Mouse (Mus musculus) myocyte (in vitro differentiated cells): Measurements from ENCODE around the gene Abcc6.

Experiments used
- CEBPB ChIP-seq: IDR thresholded peaks from 2 replicates; pipeline ENCODE4 v1.6.1; 2011; ENCODE audit warnings: mild to moderate bottlenecking, moderate library complexity; ENCODE audit not compliant: poor library complexity, insufficient read depth, severe bottlenecking
- E2F4 ChIP-seq: IDR thresholded peaks from one replicate; pipeline ENCODE4 v1.6.1; 2011; ENCODE audit warnings: mild to moderate bottlenecking, control low read depth, moderate library complexity; ENCODE audit not compliant: insufficient read depth
- POLR2A ChIP-seq: IDR thresholded peaks from one replicate; pipeline ENCODE4 v1.6.1; 2011; ENCODE audit warnings: low read depth, mild to moderate bottlenecking, control low read depth, moderate library complexity; ENCODE audit not compliant: insufficient read length
- TCF12 ChIP-seq: IDR thresholded peaks from one replicate; pipeline ENCODE4 v1.6.1; 2011; ENCODE audit warnings: mild to moderate bottlenecking, control low read depth; ENCODE audit not compliant: poor library complexity, insufficient read depth, severe bottlenecking
- TCF3 ChIP-seq: IDR thresholded peaks from one replicate; pipeline ENCODE4 v1.6.1; 2011; ENCODE audit warnings: low read depth, control low read depth; ENCODE audit not compliant: insufficient read length
- USF1 ChIP-seq: IDR thresholded peaks from one replicate; pipeline ENCODE4 v1.6.1; 2011; ENCODE audit warnings: low read depth, mild to moderate bottlenecking, control low read depth, moderate library complexity

DNA sequence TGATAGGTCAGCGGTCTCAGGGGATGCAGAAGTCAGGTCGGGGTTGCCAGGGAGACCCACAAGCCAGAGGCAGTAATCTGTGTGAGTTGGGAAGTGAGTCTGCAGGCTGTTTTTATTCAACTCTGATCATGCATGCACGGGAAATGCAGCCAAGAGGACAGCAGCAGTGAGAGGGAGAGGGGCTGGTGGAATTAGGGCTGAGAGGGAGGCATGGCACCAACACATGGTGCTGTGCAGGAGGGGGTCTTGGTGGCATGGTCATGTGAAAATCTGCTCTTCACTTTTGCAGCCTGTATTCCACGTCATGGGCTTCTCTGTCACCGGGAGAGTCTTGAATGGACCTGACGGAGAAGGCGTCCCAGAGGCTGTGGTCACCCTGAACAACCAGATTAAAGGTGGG lies 19.9 kb upstream of the Abcc6 start:
- TF ChIP-seq TCF12 = no peak
- TF ChIP-seq POLR2A = no peak
- no peak for TF ChIP-seq CEBPB
- no peak for TF ChIP-seq TCF3
- TF ChIP-seq E2F4 = no peak
- TF ChIP-seq USF1 = no peak
